15 mouse cellular contexts compared by ENCODE assay signal in genomic region chr4:126017676-126018332, GRCm38 (mm10). TPM values are rescaled to one million over a fixed set of nuclear protein-coding genes. Genes with fewer than 3 reads are reported as not detected.
A peak's percentile ranks its signal among the peaks of the same experiment; 100 is the strongest.
DNase-seq lines count a peak whose midpoint lies in the region; ATAC-seq and TF ChIP-seq lines count a peak whose summit lies in the region.
"Had no signal": no experiment of that assay in that cellular context is flagged by ENCODE, and none has a peak within 500 bp of the region (broad histone marks: within the 10 kb centered on the region; RNA-seq: fewer than 3 reads in every experiment).

No protein-coding gene starts in this region.

- H3K9ac ChIP-seq in liver, embryonic 15.5 days = no peak overlapping the region
- H3K9ac ChIP-seq: embryonic facial prominence, embryonic 13.5 days; kidney, embryonic 15.5 days; neural tube, embryonic 15.5 days had no signal

- no peak for TF ChIP-seq CTCF in cerebellum, adult 2 months (IDR thresholded peaks at IDR 0.05; ENCODE audit: borderline replicate concordance, insufficient read depth, low read depth, low read length)

- TF ChIP-seq POLR2A in cerebellum, adult 2 months (IDR thresholded peaks at IDR 0.05; ENCODE audit: borderline replicate concordance, insufficient read depth, low read length) = no peak

- H3K4me2 ChIP-seq in liver, embryonic 15.5 days = no peak overlapping the region
- H3K4me2 ChIP-seq: embryonic facial prominence, embryonic 13.5 days; kidney, embryonic 15.5 days; neural tube, embryonic 15.5 days had no signal

- ATAC-seq in liver, embryonic 15.5 days (ENCODE audit: insufficient read depth) = peak; percentile 43
- ATAC-seq in inflammation-experienced regulatory T-cells, adult 6 months = no peak
- ATAC-seq: activated CD4-positive, CD25-positive, alpha-beta regulatory T cell, adult 4 months; midbrain, embryonic 16.5 days had no signal

- H3K4me1 ChIP-seq in liver, embryonic 15.5 days (replicated peaks) = no peaks in the 10 kb centered on the region; the same call in 1 of the 2 replicates
- H3K4me1 ChIP-seq in cerebellum, adult 2 months (ENCODE audit: control insufficient read depth, insufficient read depth, low read length) = no peaks in the 10 kb centered on the region
- H3K4me1 ChIP-seq: embryonic facial prominence, embryonic 13.5 days; kidney, embryonic 15.5 days; neural tube, embryonic 15.5 days had no signal

- no peak overlapping the region for H3K4me3 ChIP-seq in liver, embryonic 15.5 days (replicated peaks)
- H3K4me3 ChIP-seq in cerebellum, adult 2 months (replicated peaks; ENCODE audit: insufficient read depth, low read depth, low read length) = no peak overlapping the region
- H3K4me3 ChIP-seq: embryonic facial prominence, embryonic 13.5 days; heart, adult 2 months; kidney, embryonic 15.5 days; limb, embryonic 10.5 days; neural tube, embryonic 15.5 days had no signal

- no peaks in the 10 kb centered on the region for H3K9me3 ChIP-seq in liver, embryonic 15.5 days (replicated peaks)
- H3K9me3 ChIP-seq: embryonic facial prominence, embryonic 13.5 days; kidney, embryonic 15.5 days; limb, embryonic 10.5 days; neural tube, embryonic 15.5 days had no signal

- DNase-seq in 416B (ENCODE audit: low read depth) (peak; percentile 72), adipocyte (ENCODE audit: low spot score) (peak; percentile 11)
- peak; percentile 64 to 66 for DNase-seq in lung, postnatal 4 days
- DNase-seq in cerebellum, adult 2 months = no peak
- DNase-seq in gastrocnemius, adult 8-10 months (ENCODE audit: low spot score in 2 of 2) = no peak
- DNase-seq: heart, adult 2 months; heart, postnatal 14 days had no signal

- WGBS in liver, embryonic 15.5 days (ENCODE audit: insufficient replicate concordance) = 54% methylated on average over 7 of the region's 7 CpGs
- WGBS in cerebellum, adult 2 months = 83% methylated on average over 7 of the region's 7 CpGs

- H3K36me3 ChIP-seq in liver, embryonic 15.5 days (replicated peaks) = no peaks in the 10 kb centered on the region
- H3K36me3 ChIP-seq: embryonic facial prominence, embryonic 13.5 days; kidney, embryonic 15.5 days; limb, embryonic 10.5 days; neural tube, embryonic 15.5 days had no signal

- peak overlapping the region; percentile 55; the same call in 1 of the 2 replicates for H3K27ac ChIP-seq in liver, embryonic 15.5 days (replicated peaks)
- no peak overlapping the region for H3K27ac ChIP-seq in cerebellum, adult 2 months (ENCODE audit: insufficient read depth, low read length)
- H3K27ac ChIP-seq: embryonic facial prominence, embryonic 13.5 days; heart, adult 2 months; kidney, embryonic 15.5 days; limb, embryonic 10.5 days; neural tube, embryonic 15.5 days had no signal

- H3K27me3 ChIP-seq in liver, embryonic 15.5 days = no peaks in the 10 kb centered on the region
- H3K27me3 ChIP-seq in cerebellum, adult 2 months (ENCODE audit: control insufficient read depth, insufficient read depth, low read length) = no peaks in the 10 kb centered on the region
- H3K27me3 ChIP-seq: embryonic facial prominence, embryonic 13.5 days; kidney, embryonic 15.5 days; neural tube, embryonic 15.5 days had no signal

RNA-seq across cellular contexts. Expression of gene Csf3r, which starts 6.5 kb away (rescaled TPM):
- 4.4 and 5.8 TPM in 2 replicates for polyA plus RNA-seq in liver, embryonic 15.5 days (2015; fragmentation: Nextera tagmentation; extraction: Ambion mirVana)
- under 1 TPM in 1 of 3 experiments, not detected in 2; 0.44 TPM for polyA plus RNA-seq in inflammation-experienced regulatory T-cells, adult 6 months (2017; shearing (Covaris generic))
- 1.9 and 2.6 TPM in 2 replicates for polyA plus RNA-seq in cerebellum, adult 2 months (2012; rRNA removed)
- total RNA-seq in gastrocnemius, adult 8-10 months (2022) = under 1 TPM; 0.10 to 0.44 (median 0.36) TPM

RNA-seq across cellular contexts. Expression of gene Mrps15, which starts 28.9 kb away (rescaled TPM):
- polyA plus RNA-seq in liver, embryonic 15.5 days (2015; fragmentation: Nextera tagmentation; extraction: Ambion mirVana) = 68.1 and 74.3 TPM in 2 replicates
- 10 to 100 TPM; 56.3 to 65.7 (median 64.4) TPM for polyA plus RNA-seq in inflammation-experienced regulatory T-cells, adult 6 months (2017; shearing (Covaris generic))
- polyA plus RNA-seq in cerebellum, adult 2 months (2012; rRNA removed) = 90.6 and 94.5 TPM in 2 replicates
- total RNA-seq in gastrocnemius, adult 8-10 months (2022) = 10 to 100 TPM; 62.8 to 70.5 (median 66.0) TPM

RNA-seq across cellular contexts. Expression of gene Oscp1, which starts 40.6 kb away (rescaled TPM):
- 1.6 and 1.9 TPM in 2 replicates for polyA plus RNA-seq in liver, embryonic 15.5 days (2015; fragmentation: Nextera tagmentation; extraction: Ambion mirVana)
- under 1 TPM; 0.24 to 0.66 (median 0.26) TPM for polyA plus RNA-seq in inflammation-experienced regulatory T-cells, adult 6 months (2017; shearing (Covaris generic))
- polyA plus RNA-seq in cerebellum, adult 2 months (2012; rRNA removed) = 12.1 and 12.8 TPM in 2 replicates
- 1 to 10 TPM; 1.2 to 3.2 (median 2.9) TPM for total RNA-seq in gastrocnemius, adult 8-10 months (2022)

Comparison
In these comparisons a context has a peak if more than half of its experiments do, and no peak if none do; other contexts are left out.
1. DNase-seq: peak in 416B (single experiment), adipocyte (single experiment) and lung, postnatal 4 days (2 of 2); none in cerebellum, adult 2 months (0 of 2) and gastrocnemius, adult 8-10 months (0 of 2).